Mouse (Mus musculus): ENCODE measurements around the gene Bhlhb9. TPM values are rescaled to one million over a fixed set of nuclear protein-coding genes. Genes with fewer than 3 reads are reported as not detected.

Bhlhb9 gene
- total RNA-seq (2023), result under 1 TPM; 0.89 to 0.97 TPM

DNA sequence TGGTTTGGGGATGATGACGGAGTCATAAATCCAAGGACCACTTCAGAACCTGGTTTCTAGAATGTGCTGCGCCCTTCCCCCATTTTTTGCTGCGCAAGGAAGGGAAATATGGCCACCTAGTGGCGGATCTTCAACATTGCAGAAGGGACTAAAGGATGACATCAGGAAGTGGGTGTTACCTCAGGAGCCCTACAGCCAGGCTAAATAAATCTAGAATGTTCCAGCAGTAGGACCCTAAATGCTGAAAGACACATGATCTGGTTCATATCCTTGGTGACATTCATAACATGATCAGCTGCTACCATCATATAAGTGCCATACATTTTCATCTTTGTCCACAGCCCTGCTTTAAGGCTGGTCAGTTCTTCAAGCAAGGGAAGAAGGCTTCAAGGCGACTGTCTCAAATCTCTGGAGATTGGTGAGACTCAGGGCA, at the start of gene Bhlhb9:
TSS of gene Bhlhb9 (plus strand) at position 383 of the 433 bp plus-strand sequence.

DNA sequence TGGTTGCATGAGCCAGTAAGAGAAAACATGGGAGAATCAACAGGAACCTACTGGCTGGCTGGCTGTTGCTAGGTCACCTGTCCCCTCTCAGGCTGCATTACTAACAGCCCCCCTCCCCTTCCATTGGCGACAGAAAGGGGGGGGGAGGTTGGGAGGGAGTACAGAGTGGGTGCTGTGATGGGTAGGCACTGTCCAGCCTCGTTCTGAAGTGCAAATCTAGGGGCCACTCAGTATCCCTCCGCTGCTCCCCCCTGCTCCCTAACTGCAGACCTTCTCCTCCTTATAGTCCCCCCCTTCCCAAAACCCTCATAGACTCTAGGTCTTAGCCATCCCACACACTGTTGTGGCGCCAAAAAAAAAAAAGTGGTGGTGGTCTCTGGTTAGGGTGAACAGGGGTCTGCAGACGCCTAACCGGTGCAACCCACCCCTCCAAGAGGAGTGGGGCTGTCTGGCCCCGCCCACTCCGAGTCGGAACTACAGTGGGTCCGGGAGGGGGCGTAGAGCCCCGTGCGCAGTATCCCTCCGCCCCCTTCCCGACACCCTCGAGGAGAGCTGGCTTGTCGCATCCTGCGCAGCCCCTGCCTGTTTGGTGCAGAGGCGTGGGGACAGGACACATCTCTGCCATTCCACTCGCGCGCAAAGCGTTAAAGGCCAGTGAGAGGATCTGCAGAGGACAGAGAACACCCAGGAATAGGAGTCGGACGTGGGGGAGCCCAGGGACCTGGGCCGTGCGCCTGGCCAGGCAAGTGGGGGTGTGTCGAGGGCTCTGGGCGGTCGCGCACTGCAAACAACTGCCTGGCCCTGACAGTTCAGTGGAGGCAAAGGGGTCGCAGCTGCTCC, 41.3 kb downstream of the Bhlhb9 start, which contains the start of gene Gprasp2:
TSS of gene Gprasp2 (plus strand) at position 514 of the 840 bp plus-strand sequence.

Other genes with a start within 250 kb of the Bhlhb9 start
- under 1 TPM in 1 of 2 experiments, not detected in 1; 0.82 TPM for gene Nxf7, start 198.8 kb upstream of the Bhlhb9 start, total RNA-seq (2023)
- gene Prame, start 169.9 kb upstream of the Bhlhb9 start, total RNA-seq (2023), result not detected
- not detected for gene Tcp11x2, start 103.8 kb upstream of the Bhlhb9 start, total RNA-seq (2023)
- not detected for gene Tmsb15a, start 72.3 kb upstream of the Bhlhb9 start, total RNA-seq (2023)
- gene Armcx5, start 54.9 kb upstream of the Bhlhb9 start, total RNA-seq (2023), result 10 to 100 TPM in 1 of 2 experiments, 1 to 10 TPM in 1; 9.7 to 11.7 TPM
- gene Gprasp1, start 54.9 kb upstream of the Bhlhb9 start, total RNA-seq (2023), result 10 to 100 TPM; 22.9 to 27.2 TPM
- gene Gprasp2, start 41.4 kb downstream of the Bhlhb9 start, total RNA-seq (2023), result 1 to 10 TPM in 1 of 2 experiments, under 1 TPM in 1; 0.81 to 7.3 TPM
- gene Arxes2, start 196.2 kb downstream of the Bhlhb9 start, total RNA-seq (2023), result not detected
- not detected for gene Arxes1, start 235.8 kb downstream of the Bhlhb9 start, total RNA-seq (2023)